Mouse (Mus musculus): Measurements from ENCODE around the gene Nenf. TPM values are rescaled to one million over a fixed set of nuclear protein-coding genes. Genes with fewer than 3 reads are reported as not detected.

The Nenf gene
- polyA plus RNA-seq (2014; fragmentation: Nextera tagmentation; extraction: Ambion mirVana) = 125 and 160 TPM in 2 replicates

GRCm38 (mm10) chr1:191317591-191318196, at the start of gene Nenf:
Gene Nenf, minus strand, starts transcription at chr1:191318194.
- no peaks in the 10 kb centered on the region for H3K27me3 ChIP-seq (ENCODE audit: control insufficient read depth, insufficient read depth, low read length)
- under 1% methylated on average over 53 of the region's 54 CpGs for WGBS
- ATAC-seq (ENCODE audit: low FRiP score, low TSS enrichment) = peak; percentile 88
- H3K27ac ChIP-seq (replicated peaks; ENCODE audit: low read depth, low read length) = peak within 1 kb of the TSS; percentile 55
- H3K9me3 ChIP-seq (ENCODE audit: control insufficient read depth, low read length) = no peaks in the 10 kb centered on the region
- H3K4me2 ChIP-seq (ENCODE audit: low read length) = peak within 1 kb of the TSS; percentile 79
- peak; percentile 82 for DNase-seq
- no peaks in the 10 kb centered on the region for H3K36me3 ChIP-seq (ENCODE audit: control insufficient read depth, insufficient read depth, low read length)
- H3K9ac ChIP-seq (replicated peaks; ENCODE audit: low read length) = peak within 1 kb of the TSS; percentile 88
- H3K4me1 ChIP-seq (ENCODE audit: control insufficient read depth, insufficient read depth, low read length) = peaks cover 5% of the 10 kb centered on the region; the same call in 1 of the 2 replicates
- H3K4me3 ChIP-seq (replicated peaks; ENCODE audit: low read depth, low read length) = peak within 1 kb of the TSS; percentile 64

- peak; percentile 41 for DNase-seq
- Histone ChIP-seq H3K9me3 (ENCODE audit: control insufficient read depth, low read length) (no peaks in the 10 kb centered on the region), H3K9ac (replicated peaks; ENCODE audit: low read length) (no peak overlapping the region), H3K4me1 (ENCODE audit: control insufficient read depth, insufficient read depth, low read length) (no peaks in the 10 kb centered on the region), H3K4me2 (ENCODE audit: low read length) (no peak overlapping the region), H3K27ac (replicated peaks; ENCODE audit: low read depth, low read length) (no peak overlapping the region), H3K4me3 (replicated peaks; ENCODE audit: low read depth, low read length) (no peak overlapping the region), H3K36me3 (ENCODE audit: control insufficient read depth, insufficient read depth, low read length) (no peaks in the 10 kb centered on the region), H3K27me3 (ENCODE audit: control insufficient read depth, insufficient read depth, low read length) (no peaks in the 10 kb centered on the region)
- ATAC-seq (ENCODE audit: low FRiP score, low TSS enrichment) = no peak
- 77% methylated on average over 4 of the region's 4 CpGs for WGBS
Observed at GRCm38 (mm10) chr1:191364477-191364876, 46.5 kb upstream of the Nenf start.

GRCm38 (mm10) chr1:191362412-191362811, 44.4 kb upstream of the Nenf start:
- H3K9ac ChIP-seq (replicated peaks; ENCODE audit: low read length) = no peak overlapping the region
- ATAC-seq (ENCODE audit: low FRiP score, low TSS enrichment) (no peak), DNase-seq (no peak)
- H3K27ac ChIP-seq (replicated peaks; ENCODE audit: low read depth, low read length) = no peak overlapping the region
- H3K9me3 ChIP-seq (ENCODE audit: control insufficient read depth, low read length) = no peaks in the 10 kb centered on the region
- no peak overlapping the region for H3K4me2 ChIP-seq (ENCODE audit: low read length)
- WGBS = 91% methylated on average over 6 of the region's 6 CpGs
- H3K4me1 ChIP-seq (ENCODE audit: control insufficient read depth, insufficient read depth, low read length) = no peaks in the 10 kb centered on the region
- no peaks in the 10 kb centered on the region for H3K27me3 ChIP-seq (ENCODE audit: control insufficient read depth, insufficient read depth, low read length)
- no peak overlapping the region for H3K4me3 ChIP-seq (replicated peaks; ENCODE audit: low read depth, low read length)
- H3K36me3 ChIP-seq (ENCODE audit: control insufficient read depth, insufficient read depth, low read length) = peaks cover 12% of the 10 kb centered on the region; the same call in 1 of the 2 replicates

GRCm38 (mm10) chr1:191359478-191359877, 41.5 kb upstream of the Nenf start:
- no peaks in the 10 kb centered on the region for H3K27me3 ChIP-seq (ENCODE audit: control insufficient read depth, insufficient read depth, low read length)
- no peak overlapping the region for H3K9ac ChIP-seq (replicated peaks; ENCODE audit: low read length)
- no peak for ATAC-seq (ENCODE audit: low FRiP score, low TSS enrichment)
- 92% methylated on average over 7 of the region's 7 CpGs for WGBS
- H3K27ac ChIP-seq (replicated peaks; ENCODE audit: low read depth, low read length) = no peak overlapping the region
- no peak overlapping the region for H3K4me2 ChIP-seq (ENCODE audit: low read length)
- no peaks in the 10 kb centered on the region for H3K4me1 ChIP-seq (ENCODE audit: control insufficient read depth, insufficient read depth, low read length)
- H3K4me3 ChIP-seq (replicated peaks; ENCODE audit: low read depth, low read length) = no peak overlapping the region
- DNase-seq = no peak
- H3K36me3 ChIP-seq (ENCODE audit: control insufficient read depth, insufficient read depth, low read length) = peaks cover 40% of the 10 kb centered on the region
- H3K9me3 ChIP-seq (ENCODE audit: control insufficient read depth, low read length) = no peaks in the 10 kb centered on the region

- Histone ChIP-seq H3K4me1 (ENCODE audit: control insufficient read depth, insufficient read depth, low read length) (no peaks in the 10 kb centered on the region), H3K36me3 (ENCODE audit: control insufficient read depth, insufficient read depth, low read length) (peaks cover 56% of the 10 kb centered on the region)
- WGBS = 81% methylated on average over 1 of the region's 1 CpGs
Observed at GRCm38 (mm10) chr1:191356936-191357335, 38.9 kb upstream of the Nenf start.

GRCm38 (mm10) chr1:191353836-191354235, 35.8 kb upstream of the Nenf start:
- Histone ChIP-seq H3K4me3 (replicated peaks; ENCODE audit: low read depth, low read length) (no peak overlapping the region), H3K4me2 (ENCODE audit: low read length) (no peak overlapping the region), H3K4me1 (ENCODE audit: control insufficient read depth, insufficient read depth, low read length) (no peaks in the 10 kb centered on the region), H3K27ac (replicated peaks; ENCODE audit: low read depth, low read length) (no peak overlapping the region), H3K27me3 (ENCODE audit: control insufficient read depth, insufficient read depth, low read length) (no peaks in the 10 kb centered on the region), H3K9me3 (ENCODE audit: control insufficient read depth, low read length) (no peaks in the 10 kb centered on the region), H3K9ac (replicated peaks; ENCODE audit: low read length) (no peak overlapping the region), H3K36me3 (ENCODE audit: control insufficient read depth, insufficient read depth, low read length) (peaks cover 85% of the 10 kb centered on the region)
- WGBS = 78% methylated on average over 4 of the region's 4 CpGs
- DNase-seq (no peak), ATAC-seq (ENCODE audit: low FRiP score, low TSS enrichment) (no peak)

More at GRCm38 (mm10) chr1:191356936-191357335, 38.9 kb upstream of the Nenf start:
- H3K27me3 ChIP-seq (ENCODE audit: control insufficient read depth, insufficient read depth, low read length) = no peaks in the 10 kb centered on the region
- H3K4me3 ChIP-seq (replicated peaks; ENCODE audit: low read depth, low read length) = no peak overlapping the region
- no peak overlapping the region for H3K4me2 ChIP-seq (ENCODE audit: low read length)
- ATAC-seq (ENCODE audit: low FRiP score, low TSS enrichment) (no peak), DNase-seq (no peak)
- no peaks in the 10 kb centered on the region for H3K9me3 ChIP-seq (ENCODE audit: control insufficient read depth, low read length)
- no peak overlapping the region for H3K9ac ChIP-seq (replicated peaks; ENCODE audit: low read length)
- no peak overlapping the region for H3K27ac ChIP-seq (replicated peaks; ENCODE audit: low read depth, low read length)

- no peak overlapping the region for H3K27ac ChIP-seq (replicated peaks; ENCODE audit: low read depth, low read length)
- WGBS = 74% methylated on average over 14 of the region's 14 CpGs
- H3K4me2 ChIP-seq (ENCODE audit: low read length) = no peak overlapping the region
- H3K4me3 ChIP-seq (replicated peaks; ENCODE audit: low read depth, low read length) = no peak overlapping the region
- no peak overlapping the region for H3K9ac ChIP-seq (replicated peaks; ENCODE audit: low read length)
- H3K36me3 ChIP-seq (ENCODE audit: control insufficient read depth, insufficient read depth, low read length) = peaks cover 88% of the 10 kb centered on the region
- no peaks in the 10 kb centered on the region for H3K27me3 ChIP-seq (ENCODE audit: control insufficient read depth, insufficient read depth, low read length)
- no peaks in the 10 kb centered on the region for H3K9me3 ChIP-seq (ENCODE audit: control insufficient read depth, low read length)
- H3K4me1 ChIP-seq (ENCODE audit: control insufficient read depth, insufficient read depth, low read length) = no peaks in the 10 kb centered on the region
- ATAC-seq (ENCODE audit: low FRiP score, low TSS enrichment) = no peak
- peak; percentile 84 for DNase-seq
Observed at GRCm38 (mm10) chr1:191352786-191353488, 34.9 kb upstream of the Nenf start.

GRCm38 (mm10) chr1:191350355-191350754, 32.4 kb upstream of the Nenf start:
- Histone ChIP-seq H3K4me3 (replicated peaks; ENCODE audit: low read depth, low read length) (no peak overlapping the region), H3K4me1 (ENCODE audit: control insufficient read depth, insufficient read depth, low read length) (no peaks in the 10 kb centered on the region), H3K9ac (replicated peaks; ENCODE audit: low read length) (no peak overlapping the region), H3K9me3 (ENCODE audit: control insufficient read depth, low read length) (no peaks in the 10 kb centered on the region), H3K4me2 (ENCODE audit: low read length) (no peak overlapping the region), H3K27ac (replicated peaks; ENCODE audit: low read depth, low read length) (no peak overlapping the region), H3K27me3 (ENCODE audit: control insufficient read depth, insufficient read depth, low read length) (no peaks in the 10 kb centered on the region), H3K36me3 (ENCODE audit: control insufficient read depth, insufficient read depth, low read length) (peaks cover 86% of the 10 kb centered on the region)
- ATAC-seq (ENCODE audit: low FRiP score, low TSS enrichment) (no peak), DNase-seq (no peak)
- WGBS = 95% methylated on average over 5 of the region's 5 CpGs
